Mouse (Mus musculus): ENCODE measurements around the gene Gm10770. TPM values are rescaled to one million over a fixed set of nuclear protein-coding genes. Genes with fewer than 3 reads are reported as not detected.
"Not testable (repeated sequence)": the region's sequence is repeated elsewhere in the genome, so short reads cannot be mapped to it uniquely, and the experiment has no call there.

Gm10770 gene
- polyA plus RNA-seq, 1 experiment from 2014 or later = not detected

GRCm38 (mm10) chr2:150166703-150167102 lies 12.8 kb downstream of the Gm10770 start:
- no peak overlapping the region for H3K4me2 ChIP-seq (ENCODE audit: low read length)
- no peak overlapping the region for H3K4me3 ChIP-seq (replicated peaks; ENCODE audit: low read depth, low read length)
- no peak for ATAC-seq (replicated peaks; ENCODE audit: low FRiP score, low read depth)
- no peak overlapping the region for H3K27ac ChIP-seq
- H3K9me3 ChIP-seq (replicated peaks; ENCODE audit: low read length) = no peaks in the 10 kb centered on the region
- no peak for DNase-seq (ENCODE audit: low spot score)
- no peaks in the 10 kb centered on the region for H3K36me3 ChIP-seq (ENCODE audit: insufficient read depth, low read length)
- H3K27me3 ChIP-seq (ENCODE audit: insufficient read depth, low read length) = no peaks in the 10 kb centered on the region
- no peak for TF ChIP-seq CTCF (IDR thresholded peaks at IDR 0.05; ENCODE audit: low read depth)
- H3K9ac ChIP-seq (ENCODE audit: low read depth, low read length) = no peak overlapping the region
- no peaks in the 10 kb centered on the region for H3K4me1 ChIP-seq (replicated peaks; ENCODE audit: insufficient read depth, low read length)

DNA sequence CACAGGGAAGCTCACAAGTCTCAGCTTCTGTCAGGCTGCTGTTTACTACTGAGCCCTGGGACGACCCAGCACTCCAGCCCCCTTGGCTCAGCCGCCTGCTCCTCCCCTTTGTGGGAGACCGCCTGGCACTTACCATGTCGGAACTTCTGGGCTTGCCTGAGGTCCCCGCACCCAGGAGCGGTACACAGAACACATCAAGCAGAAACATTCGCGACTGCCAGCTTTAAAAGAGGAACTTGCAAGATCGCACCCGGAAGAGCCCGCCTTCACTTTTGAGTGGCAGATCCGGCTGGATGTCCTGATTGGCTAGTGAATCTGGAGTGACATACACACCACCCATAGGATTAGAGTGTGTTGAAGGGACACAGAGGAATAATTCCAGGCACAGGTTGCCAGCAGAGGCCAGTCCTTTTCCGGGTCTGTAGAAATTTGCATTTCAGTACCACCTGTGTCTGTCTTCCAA lies 43.0 kb downstream of the Gm10770 start, which contains the start of gene Zfp120:
Gene Zfp120 (minus strand): TSS at position 274 of the 463 bp plus-strand sequence.
- Histone ChIP-seq H3K4me1 (replicated peaks; ENCODE audit: insufficient read depth, low read length) (no peaks in the 10 kb centered on the region), H3K4me2 (ENCODE audit: low read length) (peak within 1 kb of the TSS; percentile 61), H3K27ac (0 out of 2 replicates have a peak within 1 kb of the TSS, but pooled peaks have one; percentile 48), H3K4me3 (replicated peaks; ENCODE audit: low read depth, low read length) (peak within 1 kb of the TSS; percentile 58), H3K27me3 (ENCODE audit: insufficient read depth, low read length) (no peaks in the 10 kb centered on the region), H3K36me3 (ENCODE audit: insufficient read depth, low read length) (0 out of 2 replicates have a peak, but pooled peaks cover 8% of the 10 kb centered on the region), H3K9me3 (replicated peaks; ENCODE audit: low read length) (no peaks in the 10 kb centered on the region), H3K9ac (ENCODE audit: low read depth, low read length) (peak within 1 kb of the TSS; percentile 71)
- ATAC-seq (replicated peaks; ENCODE audit: low FRiP score, low read depth) = peak; percentile 100
- WGBS = 0% methylated on average over 13 of the region's 13 CpGs
- TF ChIP-seq CTCF (IDR thresholded peaks at IDR 0.05; ENCODE audit: low read depth) = peak; percentile 23; the same call in 1 of the 2 replicates
- peak; percentile 96 for DNase-seq (ENCODE audit: low spot score)

DNA sequence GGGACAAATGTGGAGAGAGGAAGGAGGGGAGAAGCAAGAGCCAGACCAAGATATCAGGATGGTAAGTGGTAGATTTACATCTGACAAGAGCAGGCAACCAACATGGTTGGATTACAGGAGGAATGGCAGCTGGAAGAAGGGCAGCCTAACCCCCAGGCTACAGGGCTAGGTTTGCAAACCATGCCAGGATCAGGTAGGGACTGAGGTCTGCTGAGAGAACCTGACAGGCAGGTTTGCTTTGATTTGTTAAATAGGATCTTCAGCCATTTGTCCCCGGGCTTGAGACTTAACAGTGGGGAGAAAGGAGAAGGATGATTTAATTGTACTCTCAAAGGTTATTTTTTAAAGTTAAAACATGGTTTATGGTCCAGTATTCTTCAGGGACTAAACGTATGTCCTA lies 46.7 kb downstream of the Gm10770 start:
- Histone ChIP-seq H3K36me3 (ENCODE audit: insufficient read depth, low read length) (0 out of 2 replicates have a peak, but pooled peaks cover 8% of the 10 kb centered on the region), H3K9ac (ENCODE audit: low read depth, low read length) (no peak overlapping the region), H3K9me3 (replicated peaks; ENCODE audit: low read length) (no peaks in the 10 kb centered on the region), H3K4me1 (replicated peaks; ENCODE audit: insufficient read depth, low read length) (no peaks in the 10 kb centered on the region), H3K4me2 (ENCODE audit: low read length) (no peak overlapping the region), H3K27me3 (ENCODE audit: insufficient read depth, low read length) (no peaks in the 10 kb centered on the region), H3K27ac (no peak overlapping the region), H3K4me3 (replicated peaks; ENCODE audit: low read depth, low read length) (no peak overlapping the region)
- 86% methylated on average over 2 of the region's 2 CpGs for WGBS
- TF ChIP-seq CTCF (IDR thresholded peaks at IDR 0.05; ENCODE audit: low read depth) = no peak
- DNase-seq (ENCODE audit: low spot score) = no peak
- no peak for ATAC-seq (replicated peaks; ENCODE audit: low FRiP score, low read depth)

- H3K4me3 ChIP-seq (replicated peaks; ENCODE audit: low read depth, low read length); H3K4me2 ChIP-seq (ENCODE audit: low read length); H3K9me3 ChIP-seq (replicated peaks; ENCODE audit: low read length); ATAC-seq (replicated peaks; ENCODE audit: low FRiP score, low read depth); H3K9ac ChIP-seq (ENCODE audit: low read depth, low read length); H3K27ac ChIP-seq; H3K27me3 ChIP-seq (ENCODE audit: insufficient read depth, low read length); H3K4me1 ChIP-seq (replicated peaks; ENCODE audit: insufficient read depth, low read length); DNase-seq (ENCODE audit: low spot score); H3K36me3 ChIP-seq (ENCODE audit: insufficient read depth, low read length): not testable (repeated sequence)
- WGBS = 79% methylated on average over 1 of the region's 1 CpGs
Measured at GRCm38 (mm10) chr2:150132002-150132401, 47.5 kb downstream of the Gm10770 start.

Other genes starting within 250 kb of the Gm10770 start
- 7.8 and 8.0 TPM in 2 replicates for gene Zfp120, start 43.0 kb downstream of the Gm10770 start, polyA plus RNA-seq (2015; fragmentation: Nextera tagmentation; extraction: Ambion mirVana)
- gene Gm14139, start 2.1 kb upstream of the Gm10770 start, polyA plus RNA-seq (2015; fragmentation: Nextera tagmentation; extraction: Ambion mirVana) = not detected in 2 replicates
- gene Zfp937, start 38.4 kb upstream of the Gm10770 start, polyA plus RNA-seq (2015; fragmentation: Nextera tagmentation; extraction: Ambion mirVana) = 7.5 and 8.8 TPM in 2 replicates
- 3.4 and 4.2 TPM in 2 replicates for gene Gm21994, start 75.9 kb upstream of the Gm10770 start, polyA plus RNA-seq (2015; fragmentation: Nextera tagmentation; extraction: Ambion mirVana)
- gene Gm14124, start 77.8 kb upstream of the Gm10770 start, polyA plus RNA-seq (2015; fragmentation: Nextera tagmentation; extraction: Ambion mirVana) = 0.05 TPM in 1 of 2 replicates, not detected in the other
- gene Gm10130, start 144.0 kb upstream of the Gm10770 start, polyA plus RNA-seq (2015; fragmentation: Nextera tagmentation; extraction: Ambion mirVana) = 1.7 and 3.6 TPM in 2 replicates
- 5.5 and 6.0 TPM in 2 replicates for gene 3300002I08Rik, start 183.1 kb upstream of the Gm10770 start, polyA plus RNA-seq (2015; fragmentation: Nextera tagmentation; extraction: Ambion mirVana)